Comparison of ENCODE assay signal across 8 mouse cellular contexts in genomic region chr5:139252081-139252909, GRCm38 (mm10). TPM values are rescaled to one million over a fixed set of nuclear protein-coding genes. Genes with fewer than 3 reads are reported as not detected.
A peak's percentile ranks its signal among the peaks of the same experiment; 100 is the strongest.
DNase-seq lines count a peak whose midpoint lies in the region; ATAC-seq and TF ChIP-seq lines count a peak whose summit lies in the region.

Get4 (plus strand) TSS chr5:139252324.

- H3K4me1 ChIP-seq in hindbrain, postnatal 0 days (ENCODE audit: insufficient read depth, low read length), result peaks cover 16% of the 10 kb centered on the region

- intact Hi-C loops in gastrocnemius, adult 2 months (cut with DNase I), result loop anchor here (5.0 kb wide), 1 partner anchor 50 kb away; the partner anchor contains the start of gene Sun1
- intact Hi-C loops in left cerebral cortex, adult 2 months (cut with DNase I), result loop anchor here (2.0 kb wide), 2 partner anchors 51 to 73 kb away; partner anchors contain the start of genes Adap1 and Sun1

- TF ChIP-seq CTCF in gastrocnemius, adult 2 months (IDR thresholded peaks at IDR 0.05), result no peak
- no peak for TF ChIP-seq CTCF in hindbrain, postnatal 0 days (IDR thresholded peaks at IDR 0.05; ENCODE audit: low read depth)
- no peak for TF ChIP-seq CTCF in left cerebral cortex, adult 2 months (IDR thresholded peaks at IDR 0.05)

- peak within 1 kb of the TSS; percentile 99 for H3K27ac ChIP-seq in gastrocnemius, adult 2 months
- H3K27ac ChIP-seq in hindbrain, postnatal 0 days, result peak within 1 kb of the TSS; percentile 94
- peak within 1 kb of the TSS; percentile 96 for H3K27ac ChIP-seq in left cerebral cortex, adult 2 months

- WGBS in hindbrain, postnatal 0 days, result under 1% methylated on average over 77 of the region's 90 CpGs

- H3K27me3 ChIP-seq in hindbrain, postnatal 0 days (ENCODE audit: insufficient read depth, low read length), result no peaks in the 10 kb centered on the region

- H3K4me2 ChIP-seq in hindbrain, postnatal 0 days (ENCODE audit: low read depth, low read length), result peak within 1 kb of the TSS; percentile 78

- peak; percentile 84 for ATAC-seq in common myeloid progenitor, adult 5-6 weeks (replicated peaks; ENCODE audit: low read depth, poor library complexity, severe bottlenecking)
- ATAC-seq in hindbrain, postnatal 0 days, result peak; percentile 95
- ATAC-seq in megakaryocyte, adult 5-6 weeks (ENCODE audit: poor library complexity, severe bottlenecking), result peak; percentile 81

- peak within 1 kb of the TSS; percentile 92 for H3K4me3 ChIP-seq in gastrocnemius, adult 2 months
- peak within 1 kb of the TSS; percentile 79 for H3K4me3 ChIP-seq in hindbrain, postnatal 0 days (ENCODE audit: low read length)
- H3K4me3 ChIP-seq in left cerebral cortex, adult 2 months, result peak within 1 kb of the TSS; percentile 92

- H3K36me3 ChIP-seq in hindbrain, postnatal 0 days (ENCODE audit: insufficient read depth, low read length), result peaks cover 26% of the 10 kb centered on the region

- no peaks in the 10 kb centered on the region for H3K9me3 ChIP-seq in hindbrain, postnatal 0 days (ENCODE audit: low read length)

- H3K9ac ChIP-seq in hindbrain, postnatal 0 days (replicated peaks; ENCODE audit: low read length), result peak within 1 kb of the TSS; percentile 80

- DNase-seq in ZHBTc4 (ENCODE audit: low read depth, low spot score), result peak; percentile 100
- peak; percentile 99 for DNase-seq in gastrocnemius, adult 2 months
- DNase-seq in hindbrain, postnatal 0 days (ENCODE audit: low spot score), result peak; percentile 100
- peak; percentile 96 to 98 for DNase-seq in left cerebral cortex, adult 2 months (ENCODE audit: extremely low spot score in 1 of 2, low spot score in 2 of 2)
- DNase-seq in right cerebral cortex, adult 2 months (ENCODE audit: low spot score in 2 of 2), result peak; percentile 96
- DNase-seq in urinary bladder, postnatal 14 days (ENCODE audit: low spot score), result peak; percentile 100

RNA-seq across cellular contexts. Expression of gene Get4, which starts in this region (rescaled TPM):
- total RNA-seq in common myeloid progenitor, adult 5-6 weeks (2017), result 13.4 and 31.2 TPM in 2 replicates
- total RNA-seq in gastrocnemius, adult 2 months (2021), result 10 to 100 TPM; 30.6 to 31.1 TPM
- total RNA-seq in hindbrain, postnatal 0 days (2014; rRNA removed), result 49.2 and 52.7 TPM in 2 replicates
- 136 and 141 TPM in 2 replicates for polyA plus RNA-seq in hindbrain, postnatal 0 days (2015; fragmentation: Nextera tagmentation; extraction: Ambion mirVana)
- 10 to 100 TPM; 44.8 to 48.9 TPM for total RNA-seq in left cerebral cortex, adult 2 months (2021)
- 21.6 and 23.0 TPM in 2 replicates for total RNA-seq in megakaryocyte, adult 5-6 weeks (2015)
- 18.5 and 23.1 TPM in 2 replicates for total RNA-seq in megakaryocyte, adult 5-6 weeks (2017)

Comparison
In these comparisons a context has a peak if more than half of its experiments do, and no peak if none do; other contexts are left out.
1. Peak in every context shown above with its lines: DNase-seq, ATAC-seq, H3K4me3 ChIP-seq and H3K27ac ChIP-seq.